Mouse (Mus musculus) layer of hippocampus, adult 11-12 months (tissue): ENCODE results near the gene Mdm4.
"Not testable (repeated sequence)": the region's sequence is repeated elsewhere in the genome, so short reads cannot be mapped to it uniquely, and the experiment has no call there.

Experiments used
- DNase-seq: peaks from one replicate; pipeline ENCODE4 v3.0.0; 2022; ENCODE audit warnings: low spot score

Mdm4 gene

GRCm38 (mm10) chr1:133020137-133020894 lies 10.0 kb downstream of the Mdm4 start:
- DNase-seq, result no peak

GRCm38 (mm10) chr1:133019312-133019711 lies 11.0 kb downstream of the Mdm4 start:
- DNase-seq, result no peak

- no peak for DNase-seq
Observed at GRCm38 (mm10) chr1:133018580-133018979, 11.8 kb downstream of the Mdm4 start.

- DNase-seq, result no peak
Observed at GRCm38 (mm10) chr1:133016775-133017428, 13.5 kb downstream of the Mdm4 start.

GRCm38 (mm10) chr1:133014196-133014595 lies 16.2 kb downstream of the Mdm4 start:
- DNase-seq, result no peak

- DNase-seq, result no peak
Observed at GRCm38 (mm10) chr1:133013331-133013730, 17.0 kb downstream of the Mdm4 start.

GRCm38 (mm10) chr1:133011955-133012841 lies 18.2 kb downstream of the Mdm4 start:
- no peak for DNase-seq

GRCm38 (mm10) chr1:133006571-133006970 lies 23.8 kb downstream of the Mdm4 start:
- DNase-seq, result no peak

GRCm38 (mm10) chr1:133000347-133000746 lies 30.0 kb downstream of the Mdm4 start:
- no peak for DNase-seq

- no peak for DNase-seq
Observed at GRCm38 (mm10) chr1:132991580-132991979, 38.8 kb downstream of the Mdm4 start.

GRCm38 (mm10) chr1:132990733-132991132 lies 39.6 kb downstream of the Mdm4 start:
- no peak for DNase-seq

GRCm38 (mm10) chr1:132988556-132989459 lies 41.6 kb downstream of the Mdm4 start:
- DNase-seq, result not testable (repeated sequence)

- DNase-seq, result peak; percentile 62
Observed at GRCm38 (mm10) chr1:132982728-132983127, 47.6 kb downstream of the Mdm4 start.

GRCm38 (mm10) chr1:132981232-132981631 lies 49.1 kb downstream of the Mdm4 start:
- no peak for DNase-seq

- no peak for DNase-seq
Observed at GRCm38 (mm10) chr1:132977402-132977801, 53.0 kb downstream of the Mdm4 start.

GRCm38 (mm10) chr1:132968659-132969058 lies 61.7 kb downstream of the Mdm4 start:
- peak; percentile 68 for DNase-seq

GRCm38 (mm10) chr1:132964691-132965090 lies 65.7 kb downstream of the Mdm4 start:
- DNase-seq, result no peak

- DNase-seq, result no peak
Observed at GRCm38 (mm10) chr1:132964106-132964505, 66.3 kb downstream of the Mdm4 start.

GRCm38 (mm10) chr1:132961751-132962150 lies 68.6 kb downstream of the Mdm4 start:
- no peak for DNase-seq

- no peak for DNase-seq
Observed at GRCm38 (mm10) chr1:132956809-132957208, 73.6 kb downstream of the Mdm4 start.

GRCm38 (mm10) chr1:132947811-132948210 lies 82.5 kb downstream of the Mdm4 start:
- DNase-seq, result no peak
